Mouse (Mus musculus) neural tube, embryonic 11.5 days (tissue): ENCODE results near the gene Nrbf2. TPM values are rescaled to one million over a fixed set of nuclear protein-coding genes. Genes with fewer than 3 reads are reported as not detected.

ENCODE experiments used
- ATAC-seq: fragments of 200-750 bp; cut with Nextera tagmentation; 2 replicates; pipeline ENCODE4 v1.8.0; 2017; ENCODE audit warnings: moderate number of reproducible peaks, mild to moderate bottlenecking, moderate TSS enrichment, moderate library complexity; ENCODE audit not compliant: insufficient read depth, low FRiP score, low TSS enrichment
- DNase-seq: peaks from one replicate; pipeline ENCODE4 v3.0.0-alpha.2; 2015; ENCODE audit warnings: low spot score
- H3K27ac ChIP-seq: fragments of 300-500 bp; sonication (generic); 2 replicates; pipeline ENCODE4 v1.5.1; 2014; ENCODE audit warnings: low read depth, mild to moderate bottlenecking, low read length
- H3K27me3 ChIP-seq: fragments of 300-500 bp; sonication (generic); 2 replicates; pipeline ENCODE4 v1.6.1; 2014; ENCODE audit warnings: mild to moderate bottlenecking, low read length, mixed read lengths; ENCODE audit not compliant: control insufficient read depth, insufficient read depth
- H3K36me3 ChIP-seq: fragments of 300-500 bp; sonication (generic); 2 replicates; pipeline ENCODE4 v1.6.1; 2014; ENCODE audit warnings: mild to moderate bottlenecking, low read length, moderate library complexity, mixed read lengths; ENCODE audit not compliant: control insufficient read depth, insufficient read depth
- H3K4me1 ChIP-seq: fragments of 300-500 bp; sonication (generic); 2 replicates; pipeline ENCODE4 v1.6.1; 2014; ENCODE audit warnings: low read length, mixed read lengths; ENCODE audit not compliant: control insufficient read depth, insufficient read depth
- H3K4me2 ChIP-seq: fragments of 300-500 bp; sonication (generic); 2 replicates; pipeline ENCODE4 v1.6.1; 2014; ENCODE audit warnings: low read depth, mild to moderate bottlenecking, moderate library complexity
- H3K4me3 ChIP-seq: fragments of 300-500 bp; sonication (generic); 2 replicates; pipeline ENCODE4 v1.5.1; 2014; ENCODE audit warnings: low read depth, low read length
- H3K9ac ChIP-seq: fragments of 300-500 bp; sonication (generic); 2 replicates; pipeline ENCODE4 v1.6.1; 2014; ENCODE audit warnings: mild to moderate bottlenecking, low read length
- H3K9me3 ChIP-seq: fragments of 300-500 bp; sonication (generic); 2 replicates; pipeline ENCODE4 v1.6.1; 2016; ENCODE audit warnings: low read length; ENCODE audit not compliant: control insufficient read depth
- WGBS: fragments of 180-500 bp; shearing (Covaris S2); extraction: QIAGEN DNeasy Blood & Tissue Kit; methylation state at CpG from one replicate; pipeline ENCODE4 v1.1.7; 2014; 5-methylcytosine and 5-hydroxymethylcytosine counted together
- polyA plus RNA-seq: library from polyadenylated mRNA; unstranded; fragments of >200 nt; fragmentation: Nextera tagmentation; extraction: Ambion mirVana; gene quantifications from 2 replicates; pipeline ENCODE4 v1.2.1, GENCODE M21; 2014

The Nrbf2 gene
- polyA plus RNA-seq, 1 experiment from 2014 or later, result 44.4 TPM

DNA sequence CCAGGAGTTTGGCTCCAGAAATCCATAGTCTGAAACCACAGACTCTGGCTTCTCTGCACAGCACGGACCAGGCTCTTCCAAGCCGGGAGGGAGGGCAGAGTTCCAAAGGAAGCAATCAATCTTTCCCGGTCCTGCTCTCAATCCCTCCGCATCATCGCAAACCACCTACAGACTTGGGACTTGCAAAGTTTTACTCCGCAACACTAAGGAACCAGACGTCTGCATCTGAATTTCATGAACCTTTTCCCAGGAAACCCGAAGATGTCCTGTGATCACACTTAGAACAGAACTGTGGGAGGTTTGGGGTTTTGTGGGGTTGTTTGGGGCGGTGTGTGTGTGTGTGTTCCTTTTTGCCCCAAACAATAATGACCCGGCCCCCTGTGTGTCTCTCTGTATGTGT is 794 bp downstream of the Nrbf2 start:
- Histone ChIP-seq H3K27me3 (no peaks in the 10 kb centered on the region), H3K9ac (peak overlapping the region; percentile 87), H3K4me3 (peak overlapping the region; percentile 95), H3K9me3 (no peaks in the 10 kb centered on the region), H3K27ac (no peak overlapping the region), H3K4me1 (peaks cover 9% of the 10 kb centered on the region), H3K4me2 (peak overlapping the region; percentile 78), H3K36me3 (no peaks in the 10 kb centered on the region)
- 1% methylated on average over 10 of the region's 10 CpGs for WGBS
- no peak; the same call in 1 of the 2 replicates for ATAC-seq
- peak; percentile 39 for DNase-seq

DNA sequence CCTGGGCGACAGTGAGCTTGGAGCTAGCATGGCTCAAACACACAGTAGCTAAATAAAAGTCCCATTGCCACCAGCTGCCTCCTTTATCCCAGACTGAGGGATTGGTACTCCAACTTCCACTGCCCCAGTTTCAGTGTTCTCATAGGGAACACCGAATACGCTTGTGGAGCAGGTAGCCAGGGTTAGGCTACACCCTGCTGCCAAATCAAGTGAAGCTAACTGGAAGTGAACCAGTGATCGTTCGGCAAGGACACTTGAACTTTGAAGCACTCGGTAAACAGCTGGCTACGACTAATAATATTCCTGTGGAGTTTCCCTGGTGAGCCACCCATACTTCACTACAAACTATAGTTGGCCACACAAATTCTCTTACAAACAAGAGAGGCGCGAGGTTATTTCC is 1.6 kb downstream of the Nrbf2 start:
- WGBS, result 88% methylated on average over 9 of the region's 9 CpGs
- H3K4me2 ChIP-seq, result peak overlapping the region; percentile 78
- H3K27ac ChIP-seq, result no peak overlapping the region
- H3K4me1 ChIP-seq, result peaks cover 9% of the 10 kb centered on the region
- ATAC-seq, result no peak
- DNase-seq, result no peak
- H3K9me3 ChIP-seq, result no peaks in the 10 kb centered on the region
- no peak overlapping the region for H3K4me3 ChIP-seq
- no peaks in the 10 kb centered on the region for H3K27me3 ChIP-seq
- H3K9ac ChIP-seq, result no peak overlapping the region
- no peaks in the 10 kb centered on the region for H3K36me3 ChIP-seq

GRCm38 (mm10) chr10:67282531-67282930 is 2.6 kb downstream of the Nrbf2 start:
- Histone ChIP-seq H3K9me3 (no peaks in the 10 kb centered on the region), H3K9ac (no peak overlapping the region), H3K4me2 (no peak overlapping the region), H3K4me1 (peaks cover 9% of the 10 kb centered on the region), H3K36me3 (no peaks in the 10 kb centered on the region), H3K27ac (no peak overlapping the region), H3K27me3 (no peaks in the 10 kb centered on the region), H3K4me3 (no peak overlapping the region)
- ATAC-seq (no peak), DNase-seq (no peak)
- 88% methylated on average over 2 of the region's 2 CpGs for WGBS

GRCm38 (mm10) chr10:67281852-67282251 is 3.3 kb downstream of the Nrbf2 start:
- no peak overlapping the region for H3K9ac ChIP-seq
- no peak overlapping the region for H3K27ac ChIP-seq
- H3K4me1 ChIP-seq, result peaks cover 9% of the 10 kb centered on the region
- no peaks in the 10 kb centered on the region for H3K36me3 ChIP-seq
- 87% methylated on average over 8 of the region's 8 CpGs for WGBS
- no peaks in the 10 kb centered on the region for H3K9me3 ChIP-seq
- DNase-seq, result no peak
- no peaks in the 10 kb centered on the region for H3K27me3 ChIP-seq
- H3K4me3 ChIP-seq, result no peak overlapping the region
- ATAC-seq, result no peak
- H3K4me2 ChIP-seq, result no peak overlapping the region

- DNase-seq, result no peak
- Histone ChIP-seq H3K27me3 (no peaks in the 10 kb centered on the region), H3K36me3 (peaks cover 5% of the 10 kb centered on the region), H3K4me1 (no peaks in the 10 kb centered on the region), H3K9ac (no peak overlapping the region), H3K4me3 (no peak overlapping the region), H3K4me2 (no peak overlapping the region), H3K27ac (no peak overlapping the region), H3K9me3 (no peaks in the 10 kb centered on the region)
- no peak for ATAC-seq
Measured at GRCm38 (mm10) chr10:67275916-67276315, 9.2 kb downstream of the Nrbf2 start.

DNA sequence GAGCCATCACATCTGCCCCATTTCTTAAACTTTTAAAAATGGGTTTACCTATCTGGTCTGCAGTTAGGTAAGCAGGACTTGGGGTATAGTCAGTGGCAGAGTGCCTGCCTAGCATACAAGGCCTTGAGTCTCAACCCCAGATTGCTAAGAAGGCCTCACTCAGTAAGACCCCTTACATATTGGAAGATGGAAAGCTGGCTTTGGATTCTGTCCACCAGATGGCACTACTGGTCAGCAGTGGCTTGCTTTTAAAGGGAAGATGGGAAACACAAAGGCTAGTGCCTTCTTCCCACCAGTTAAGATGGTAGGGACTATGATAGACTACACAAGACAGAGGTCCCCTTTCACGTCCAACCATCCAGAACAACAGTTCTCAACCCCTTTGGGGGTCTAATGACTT is 20.3 kb downstream of the Nrbf2 start:
- Histone ChIP-seq H3K27ac (no peak overlapping the region), H3K4me2 (no peak overlapping the region), H3K36me3 (peaks cover 3% of the 10 kb centered on the region; the same call in 1 of the 2 replicates), H3K9me3 (no peaks in the 10 kb centered on the region), H3K4me1 (no peaks in the 10 kb centered on the region), H3K9ac (no peak overlapping the region), H3K4me3 (no peak overlapping the region), H3K27me3 (no peaks in the 10 kb centered on the region)
- ATAC-seq (no peak), DNase-seq (peak; percentile 51)
- WGBS, result 46% methylated on average over 1 of the region's 1 CpGs

- no peak overlapping the region for H3K9ac ChIP-seq
- H3K27ac ChIP-seq, result no peak overlapping the region
- peaks cover 9% of the 10 kb centered on the region for H3K36me3 ChIP-seq
- no peak for DNase-seq
- no peaks in the 10 kb centered on the region for H3K4me1 ChIP-seq
- no peak overlapping the region for H3K4me3 ChIP-seq
- H3K27me3 ChIP-seq, result no peaks in the 10 kb centered on the region
- H3K4me2 ChIP-seq, result no peak overlapping the region
- WGBS, result 96% methylated on average over 1 of the region's 1 CpGs
- no peaks in the 10 kb centered on the region for H3K9me3 ChIP-seq
- no peak for ATAC-seq
Measured at GRCm38 (mm10) chr10:67253115-67253514, 32.0 kb downstream of the Nrbf2 start.

DNA sequence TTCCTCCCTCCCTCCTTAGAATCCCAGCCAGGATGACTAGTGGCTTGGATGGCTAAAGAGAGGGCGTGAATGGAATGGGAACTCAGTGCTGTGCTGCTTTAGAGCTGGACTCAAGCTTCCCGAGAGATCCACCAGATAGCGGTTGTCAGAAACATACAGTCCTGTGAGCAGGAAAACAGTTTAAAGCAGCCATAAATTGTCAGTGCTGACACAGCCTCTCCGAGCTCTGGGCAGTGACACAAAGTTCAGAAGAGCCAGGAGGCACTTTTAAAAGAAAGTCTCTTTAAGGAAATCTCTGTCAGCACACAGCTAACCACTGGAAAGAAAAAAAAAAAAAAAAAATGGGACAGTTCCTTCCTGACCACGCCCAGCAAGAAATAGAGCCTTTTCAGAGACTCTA is 32.8 kb downstream of the Nrbf2 start:
- Histone ChIP-seq H3K27ac (no peak overlapping the region), H3K36me3 (peaks cover 9% of the 10 kb centered on the region), H3K27me3 (no peaks in the 10 kb centered on the region), H3K4me2 (no peak overlapping the region), H3K4me3 (no peak overlapping the region), H3K9me3 (no peaks in the 10 kb centered on the region), H3K9ac (no peak overlapping the region), H3K4me1 (no peaks in the 10 kb centered on the region)
- ATAC-seq, result no peak
- no peak for DNase-seq
- WGBS, result 64% methylated on average over 5 of the region's 5 CpGs

DNA sequence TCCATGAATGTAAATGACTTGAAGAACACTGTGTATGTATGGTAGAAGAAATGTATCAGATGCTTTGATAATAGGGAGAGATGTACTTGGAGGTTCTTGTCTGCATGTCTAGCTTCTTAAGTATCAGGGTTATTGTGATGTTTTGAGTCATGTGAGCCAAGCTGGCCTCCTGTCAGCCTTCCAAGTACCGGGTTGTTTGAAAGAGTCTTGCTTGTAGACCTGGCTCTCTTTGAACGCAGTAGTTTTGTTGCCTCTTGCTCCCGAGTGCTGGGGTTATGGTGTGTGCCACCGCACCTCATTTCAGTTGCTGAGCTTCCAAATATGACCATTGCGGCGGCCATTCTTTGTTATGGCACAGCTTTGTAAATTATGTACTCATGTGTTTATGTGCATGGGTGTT is 34.3 kb downstream of the Nrbf2 start:
- H3K4me1 ChIP-seq, result no peaks in the 10 kb centered on the region
- H3K27me3 ChIP-seq, result no peaks in the 10 kb centered on the region
- peaks cover 8% of the 10 kb centered on the region for H3K36me3 ChIP-seq
- DNase-seq (no peak), ATAC-seq (no peak)
- H3K9me3 ChIP-seq, result no peaks in the 10 kb centered on the region
- 96% methylated on average over 6 of the region's 6 CpGs for WGBS
- H3K4me3 ChIP-seq, result no peak overlapping the region
- H3K27ac ChIP-seq, result no peak overlapping the region
- H3K4me2 ChIP-seq, result no peak overlapping the region
- H3K9ac ChIP-seq, result no peak overlapping the region
